Mouse (Mus musculus) lung, adult 2 months (tissue): ENCODE data around the gene Anks1.

Experiments
- CTCF ChIP-seq: fragments of 200-500 bp; IDR thresholded peaks from 2 replicates; pipeline ENCODE4 v1.5.1; 2011; ENCODE audit warnings: mild to moderate bottlenecking, low read length, control low read depth; ENCODE audit not compliant: insufficient read depth
- POLR2A ChIP-seq: fragments of 200-500 bp; IDR thresholded peaks from 2 replicates; pipeline ENCODE4 v1.6.1; 2011; ENCODE audit warnings: low read depth, mild to moderate bottlenecking, control low read depth, low read length, borderline replicate concordance; ENCODE audit errors: extremely low read depth

- no peak for TF ChIP-seq CTCF
- TF ChIP-seq POLR2A: no peak
Observed at GRCm38 (mm10) chr17:28058346-28058745, 149.2 kb downstream of the Anks1 start.
